Mouse (Mus musculus) bone marrow macrophage, adult 2 months (primary cell): ENCODE results near the gene Zbed4. TPM values are rescaled to one million over a fixed set of nuclear protein-coding genes. Genes with fewer than 3 reads are reported as not detected.
"Not testable (repeated sequence)": the region's sequence is repeated elsewhere in the genome, so short reads cannot be mapped to it uniquely, and the experiment has no call there.

Experiments used
- H3K27ac ChIP-seq: 2 replicates; pipeline ENCODE4 v1.5.1; 2012; ENCODE audit warnings: low read depth, low read length; ENCODE audit not compliant: insufficient read depth
- H3K4me1 ChIP-seq: 2 replicates; pipeline ENCODE4 v1.6.1; 2012; ENCODE audit warnings: low read length; ENCODE audit not compliant: control insufficient read depth, insufficient read depth
- H3K4me3 ChIP-seq: 2 replicates; pipeline ENCODE4 v1.5.1; 2012; ENCODE audit warnings: mild to moderate bottlenecking, low read length, moderate library complexity; ENCODE audit not compliant: insufficient read depth
- CTCF ChIP-seq: IDR thresholded peaks from 2 replicates; pipeline ENCODE4 v1.5.1; 2012; ENCODE audit warnings: low read depth, mild to moderate bottlenecking, low read length, moderate library complexity
- POLR2A ChIP-seq: IDR thresholded peaks from 2 replicates; pipeline ENCODE4 v1.6.1; 2012; ENCODE audit warnings: mild to moderate bottlenecking, low read depth, low read length, borderline replicate concordance
- polyA plus RNA-seq: library from polyadenylated mRNA; stranded (reverse); fragments of >200 nt; gene quantifications from 2 replicates; pipeline ENCODE4 v1.2.4, GENCODE M21; 2012; ENCODE audit not compliant: missing spikeins, insufficient read depth, insufficient read length

Zbed4 gene
- polyA plus RNA-seq, 1 experiment: 18.1 TPM

GRCm38 (mm10) chr15:88802348-88802747 lies 50.9 kb downstream of the Zbed4 start:
- no peaks in the 10 kb centered on the region for H3K4me1 ChIP-seq
- TF ChIP-seq CTCF (no peak), POLR2A (no peak)
- H3K4me3 ChIP-seq: no peak overlapping the region
- no peak overlapping the region for H3K27ac ChIP-seq

DNA sequence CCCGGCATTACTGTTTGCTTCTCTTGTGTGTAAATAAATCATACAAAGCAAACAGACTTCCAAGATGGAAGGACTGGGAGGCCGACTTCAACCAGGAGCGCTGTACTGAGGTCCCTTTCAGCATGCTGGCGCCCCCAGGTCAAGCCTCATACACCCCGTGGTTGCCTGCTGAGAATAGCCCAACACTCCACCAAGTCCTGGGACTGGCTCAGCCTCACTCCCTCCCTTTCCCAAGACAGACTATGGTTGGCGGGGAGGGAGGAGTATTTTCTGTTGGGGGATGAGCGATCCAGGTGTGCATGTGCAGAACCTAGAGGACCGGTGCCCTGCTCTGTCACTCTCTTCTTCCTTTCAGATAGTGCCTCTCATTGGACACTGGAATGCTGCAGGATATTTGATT lies 56.7 kb downstream of the Zbed4 start:
- H3K4me1 ChIP-seq: no peaks in the 10 kb centered on the region
- H3K4me3 ChIP-seq: no peak overlapping the region
- H3K27ac ChIP-seq: no peak overlapping the region
- no peak for TF ChIP-seq CTCF
- TF ChIP-seq POLR2A: no peak

- H3K27ac ChIP-seq: no peak overlapping the region
- TF ChIP-seq POLR2A (no peak), CTCF (no peak)
- H3K4me1 ChIP-seq: peaks cover 4% of the 10 kb centered on the region
Observed at GRCm38 (mm10) chr15:88810369-88810768, 58.9 kb downstream of the Zbed4 start.

GRCm38 (mm10) chr15:88813262-88813661 lies 61.8 kb downstream of the Zbed4 start:
- Histone ChIP-seq H3K4me3 (no peak overlapping the region), H3K4me1 (peaks cover 15% of the 10 kb centered on the region)
- TF ChIP-seq POLR2A (no peak), CTCF (no peak)

More at GRCm38 (mm10) chr15:88810369-88810768, 58.9 kb downstream of the Zbed4 start:
- H3K4me3 ChIP-seq: no peak overlapping the region

DNA sequence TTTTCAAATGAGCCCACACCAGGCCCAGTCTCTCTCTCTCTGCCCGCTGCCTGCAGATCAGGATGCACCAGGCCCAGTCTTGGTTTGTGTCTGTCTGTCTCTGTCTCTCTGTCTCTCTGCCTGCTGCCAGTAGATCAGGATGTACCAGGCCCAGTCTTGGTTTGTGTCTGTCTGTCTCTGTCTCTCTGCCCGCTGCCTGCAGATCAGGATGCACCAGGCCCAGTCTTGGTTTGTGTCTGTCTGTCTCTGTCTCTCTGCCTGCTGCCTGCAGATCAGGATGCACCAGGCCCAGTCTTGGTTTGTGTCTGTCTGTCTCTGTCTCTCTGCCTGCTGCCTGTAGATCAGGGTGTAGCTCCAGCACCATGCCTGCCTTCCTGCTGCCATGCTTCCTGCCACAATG lies 62.4 kb downstream of the Zbed4 start:
- H3K4me1 ChIP-seq: peaks cover 16% of the 10 kb centered on the region
- H3K4me3 ChIP-seq, H3K27ac ChIP-seq: not testable (repeated sequence)

More at GRCm38 (mm10) chr15:88813262-88813661, 61.8 kb downstream of the Zbed4 start:
- H3K27ac ChIP-seq: no peak overlapping the region

- Histone ChIP-seq H3K4me1 (peaks cover 16% of the 10 kb centered on the region), H3K4me3 (no peak overlapping the region), H3K27ac (peak overlapping the region; percentile 63)
- TF ChIP-seq CTCF (no peak), POLR2A (no peak)
Observed at GRCm38 (mm10) chr15:88814411-88815047, 63.1 kb downstream of the Zbed4 start.

- H3K27ac ChIP-seq: peak overlapping the region; percentile 63
- H3K4me1 ChIP-seq: peaks cover 17% of the 10 kb centered on the region
- no peak for TF ChIP-seq POLR2A
- no peak for TF ChIP-seq CTCF
- H3K4me3 ChIP-seq: no peak overlapping the region
Observed at GRCm38 (mm10) chr15:88815196-88815700, 63.8 kb downstream of the Zbed4 start.

- peak within 1 kb of the TSS; percentile 77 for H3K27ac ChIP-seq
- TF ChIP-seq CTCF (no peak), POLR2A (no peak)
- peaks cover 22% of the 10 kb centered on the region for H3K4me1 ChIP-seq
- H3K4me3 ChIP-seq: peak within 1 kb of the TSS; percentile 91
Observed at GRCm38 (mm10) chr15:88819026-88819905, 67.8 kb downstream of the Zbed4 start, which contains the start of the genes Alg12 and Creld2. Gene Alg12, minus strand, starts transcription at chr15:88819318. Gene Creld2, plus strand, starts transcription at chr15:88819646.

DNA sequence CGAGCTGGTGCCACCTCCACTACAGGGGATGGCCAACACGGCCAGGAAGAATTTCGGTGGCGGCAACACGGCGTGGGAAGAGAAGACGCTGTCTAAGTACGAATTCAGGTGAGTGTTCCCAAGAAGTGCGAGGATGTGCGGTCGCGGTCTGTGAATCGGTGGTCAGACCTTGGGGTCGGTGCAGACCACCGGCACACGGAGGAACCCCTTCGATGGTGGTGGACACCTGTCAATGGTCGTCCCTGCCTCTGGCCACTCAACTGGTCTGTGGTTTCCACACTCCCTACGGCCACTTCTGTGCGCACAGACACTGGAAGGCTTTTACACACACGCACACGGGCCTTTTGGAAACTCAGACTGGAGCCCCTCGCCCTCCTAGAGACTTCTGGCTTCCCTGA lies 68.4 kb downstream of the Zbed4 start:
- Histone ChIP-seq H3K27ac (no peak overlapping the region), H3K4me3 (peak overlapping the region; percentile 67), H3K4me1 (peaks cover 20% of the 10 kb centered on the region)
- TF ChIP-seq POLR2A (no peak), CTCF (no peak)

DNA sequence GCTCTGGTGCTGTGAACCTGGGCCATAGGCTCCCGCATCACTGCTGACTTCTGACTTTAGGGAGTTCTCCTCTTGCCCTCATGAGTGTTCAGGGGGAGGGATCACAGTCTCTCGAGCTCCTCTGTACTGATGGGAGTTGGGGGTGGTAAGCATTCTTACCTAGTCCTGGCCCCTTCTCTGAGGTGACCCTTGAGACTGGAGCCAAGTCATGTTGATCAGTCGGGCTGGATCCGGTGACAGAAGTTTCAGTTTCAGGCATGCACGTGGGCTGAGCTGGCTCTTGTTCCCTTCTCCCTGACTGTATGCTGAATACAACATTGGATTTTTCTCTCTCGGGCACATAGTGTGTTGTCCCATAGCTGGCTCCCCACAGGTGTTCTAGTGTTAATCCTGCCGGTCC lies 69.9 kb downstream of the Zbed4 start:
- peaks cover 10% of the 10 kb centered on the region for H3K4me1 ChIP-seq

More for the DNA sequence above, 69.9 kb downstream of the Zbed4 start:
- Histone ChIP-seq H3K4me3 (no peak overlapping the region), H3K27ac (no peak overlapping the region)
- TF ChIP-seq POLR2A (no peak), CTCF (no peak)
